14 mouse cellular contexts compared by ENCODE assay signal in genomic region chr4:139081270-139081931, GRCm38 (mm10). TPM values are rescaled to one million over a fixed set of nuclear protein-coding genes. Genes with fewer than 3 reads are reported as not detected.
DNase-seq lines count a peak whose midpoint lies in the region; ATAC-seq and TF ChIP-seq lines count a peak whose summit lies in the region.
"Had no signal": no experiment of that assay in that cellular context is flagged by ENCODE, and none has a peak within 500 bp of the region (broad histone marks: within the 10 kb centered on the region; RNA-seq: fewer than 3 reads in every experiment).

No protein-coding gene starts in this region.

- H3K4me1 ChIP-seq in hindbrain, postnatal 0 days (ENCODE audit: insufficient read depth, low read length): peaks cover 22% of the 10 kb centered on the region
- peaks cover 6% of the 10 kb centered on the region; the same call in 1 of the 2 replicates for H3K4me1 ChIP-seq in hindbrain, embryonic 11.5 days (replicated peaks; ENCODE audit: control insufficient read depth, insufficient read depth, low read length)
- H3K4me1 ChIP-seq in forebrain, embryonic 14.5 days (ENCODE audit: control insufficient read depth, insufficient read depth, low read length): peaks cover 16% of the 10 kb centered on the region
- H3K4me1 ChIP-seq in heart, embryonic 12.5 days (replicated peaks): peaks cover 10% of the 10 kb centered on the region
- no peaks in the 10 kb centered on the region for H3K4me1 ChIP-seq in lung, postnatal 0 days (ENCODE audit: insufficient read depth, low read depth, low read length)

- no peaks in the 10 kb centered on the region for H3K36me3 ChIP-seq in hindbrain, postnatal 0 days (ENCODE audit: insufficient read depth, low read length)
- H3K36me3 ChIP-seq in hindbrain, embryonic 11.5 days (ENCODE audit: control insufficient read depth, insufficient read depth, low read length): no peaks in the 10 kb centered on the region
- H3K36me3 ChIP-seq in forebrain, embryonic 14.5 days (ENCODE audit: control insufficient read depth, insufficient read depth, low read length): no peaks in the 10 kb centered on the region
- H3K36me3 ChIP-seq in heart, embryonic 12.5 days: no peaks in the 10 kb centered on the region
- no peaks in the 10 kb centered on the region for H3K36me3 ChIP-seq in lung, postnatal 0 days (ENCODE audit: insufficient read depth, low read length)
- H3K36me3 ChIP-seq: intestine, embryonic 15.5 days; limb, embryonic 10.5 days had no signal

- 0 out of 2 replicates have a peak, but pooled peaks cover 5% of the 10 kb centered on the region for H3K27me3 ChIP-seq in hindbrain, postnatal 0 days (ENCODE audit: insufficient read depth, low read length)
- H3K27me3 ChIP-seq in hindbrain, embryonic 11.5 days (ENCODE audit: control insufficient read depth, insufficient read depth, low read length): peaks cover 13% of the 10 kb centered on the region
- peaks cover 5% of the 10 kb centered on the region for H3K27me3 ChIP-seq in forebrain, embryonic 14.5 days (replicated peaks; ENCODE audit: control insufficient read depth, insufficient read depth, low read length)
- H3K27me3 ChIP-seq in heart, embryonic 12.5 days (replicated peaks): peaks cover 63% of the 10 kb centered on the region
- H3K27me3 ChIP-seq in lung, postnatal 0 days (replicated peaks; ENCODE audit: insufficient read depth, low read length): no peaks in the 10 kb centered on the region

- 38% methylated on average over 18 of the region's 18 CpGs for WGBS in hindbrain, postnatal 0 days
- 75% methylated on average over 18 of the region's 18 CpGs for WGBS in hindbrain, embryonic 11.5 days
- WGBS in forebrain, embryonic 14.5 days: 73% methylated on average over 18 of the region's 18 CpGs
- 67% methylated on average over 18 of the region's 18 CpGs for WGBS in heart, embryonic 12.5 days
- WGBS in lung, postnatal 0 days: 65% methylated on average over 18 of the region's 18 CpGs

- no peak overlapping the region; the same call in 1 of the 2 replicates for H3K9ac ChIP-seq in hindbrain, postnatal 0 days (replicated peaks; ENCODE audit: low read length)
- H3K9ac ChIP-seq in hindbrain, embryonic 11.5 days (ENCODE audit: low read depth, low read length): no peak overlapping the region
- no peak overlapping the region for H3K9ac ChIP-seq in forebrain, embryonic 14.5 days (ENCODE audit: low read length)
- no peak overlapping the region for H3K9ac ChIP-seq in heart, embryonic 12.5 days
- H3K9ac ChIP-seq in lung, postnatal 0 days (replicated peaks; ENCODE audit: low read depth): no peak overlapping the region
- H3K9ac ChIP-seq: intestine, embryonic 15.5 days had no signal

- no peak for ATAC-seq in hindbrain, postnatal 0 days
- ATAC-seq in hindbrain, embryonic 11.5 days (ENCODE audit: low FRiP score): no peak
- no peak for ATAC-seq in forebrain, embryonic 14.5 days
- ATAC-seq in heart, embryonic 12.5 days (ENCODE audit: insufficient number of reproducible peaks, low FRiP score): no peak
- no peak for ATAC-seq in lung, postnatal 0 days
- ATAC-seq: intestine, embryonic 15.5 days had no signal

- H3K27ac ChIP-seq in hindbrain, postnatal 0 days: peak overlapping the region; percentile 45; the same call in 1 of the 2 replicates
- no peak overlapping the region for H3K27ac ChIP-seq in hindbrain, embryonic 11.5 days (ENCODE audit: low read depth, low read length)
- H3K27ac ChIP-seq in forebrain, embryonic 14.5 days (ENCODE audit: low read depth, low read length): peak overlapping the region; percentile 45; the same call in 1 of the 2 replicates
- H3K27ac ChIP-seq in heart, embryonic 12.5 days (ENCODE audit: poor library complexity, severe bottlenecking): no peak overlapping the region
- no peak overlapping the region for H3K27ac ChIP-seq in lung, postnatal 0 days (ENCODE audit: low read length)
- H3K27ac ChIP-seq: intestine, embryonic 15.5 days; limb, embryonic 10.5 days had no signal

- no peak overlapping the region for H3K4me2 ChIP-seq in hindbrain, postnatal 0 days (ENCODE audit: low read depth, low read length)
- H3K4me2 ChIP-seq in hindbrain, embryonic 11.5 days (replicated peaks; ENCODE audit: low read depth, low read length): no peak overlapping the region
- no peak overlapping the region for H3K4me2 ChIP-seq in forebrain, embryonic 14.5 days (ENCODE audit: low read length)
- H3K4me2 ChIP-seq in heart, embryonic 12.5 days: no peak overlapping the region
- no peak overlapping the region for H3K4me2 ChIP-seq in lung, postnatal 0 days (replicated peaks; ENCODE audit: low read depth, low read length)
- H3K4me2 ChIP-seq: intestine, embryonic 15.5 days had no signal

- TF ChIP-seq EP300 in lung, postnatal 0 days (IDR thresholded peaks at IDR 0.05): no peak

- no peaks in the 10 kb centered on the region for H3K9me3 ChIP-seq in hindbrain, postnatal 0 days (ENCODE audit: low read length)
- H3K9me3 ChIP-seq in hindbrain, embryonic 11.5 days (ENCODE audit: control insufficient read depth, low read length): no peaks in the 10 kb centered on the region
- no peaks in the 10 kb centered on the region for H3K9me3 ChIP-seq in forebrain, embryonic 14.5 days (replicated peaks; ENCODE audit: control insufficient read depth, low read length)
- no peaks in the 10 kb centered on the region for H3K9me3 ChIP-seq in heart, embryonic 12.5 days (replicated peaks)
- no peaks in the 10 kb centered on the region for H3K9me3 ChIP-seq in lung, postnatal 0 days (ENCODE audit: low read length)
- H3K9me3 ChIP-seq: intestine, embryonic 15.5 days; limb, embryonic 10.5 days had no signal

- H3K4me3 ChIP-seq in hindbrain, postnatal 0 days (ENCODE audit: low read length): no peak overlapping the region
- no peak overlapping the region for H3K4me3 ChIP-seq in hindbrain, embryonic 11.5 days (ENCODE audit: low read depth, low read length)
- no peak overlapping the region for H3K4me3 ChIP-seq in forebrain, embryonic 14.5 days (ENCODE audit: low read depth, low read length)
- H3K4me3 ChIP-seq in heart, embryonic 12.5 days: no peak overlapping the region
- H3K4me3 ChIP-seq in lung, postnatal 0 days (ENCODE audit: low read depth, low read length): no peak overlapping the region
- H3K4me3 ChIP-seq: intestine, embryonic 15.5 days; limb, embryonic 10.5 days had no signal

- peak; percentile 62 to 81 for DNase-seq in adrenal gland, adult (ENCODE audit: inconsistent age in 2 of 2, low spot score in 1 of 2)
- DNase-seq in adrenal gland, postnatal 14 days: no peak
- peak; percentile 57 for DNase-seq in hindbrain, postnatal 0 days (ENCODE audit: low spot score)
- DNase-seq in hindbrain, embryonic 11.5 days (ENCODE audit: low spot score): no peak
- peak; percentile 56 to 70 for DNase-seq in adrenal gland, postnatal 36 days
- DNase-seq in forebrain, embryonic 14.5 days (ENCODE audit: low spot score): peak; percentile 46
- DNase-seq in lung, postnatal 0 days (ENCODE audit: low spot score): no peak
- DNase-seq: kidney, postnatal 36 days had no signal

- no peak for TF ChIP-seq CTCF in hindbrain, postnatal 0 days (IDR thresholded peaks at IDR 0.05; ENCODE audit: low read depth)
- TF ChIP-seq CTCF in lung, postnatal 0 days (IDR thresholded peaks at IDR 0.05): no peak

RNA-seq across cellular contexts. Expression of gene Htr6, which starts 6.0 kb away (rescaled TPM):
- total RNA-seq in adrenal gland, postnatal 14 days (2021): 0.15 TPM in 1 of 2 replicates, not detected in the other
- total RNA-seq in hindbrain, postnatal 0 days (2014; rRNA removed): 2.0 and 4.3 TPM in 2 replicates
- 0.74 and 0.96 TPM in 2 replicates for polyA plus RNA-seq in hindbrain, postnatal 0 days (2015; fragmentation: Nextera tagmentation; extraction: Ambion mirVana)
- polyA plus RNA-seq in hindbrain, embryonic 11.5 days (2014; fragmentation: Nextera tagmentation; extraction: Ambion mirVana): not detected in 2 replicates
- total RNA-seq in adrenal gland, postnatal 36 days (2021): under 1 TPM; 0.16 to 0.23 TPM
- 0.30 TPM in 2 replicates for polyA plus RNA-seq in forebrain, embryonic 14.5 days (2014; fragmentation: Nextera tagmentation; extraction: Ambion mirVana)
- polyA plus RNA-seq in heart, embryonic 12.5 days (2016; fragmentation: Nextera tagmentation; extraction: Ambion mirVana): not detected in 2 replicates
- not detected in 2 replicates for polyA plus RNA-seq in lung, postnatal 0 days (2015; fragmentation: Nextera tagmentation; extraction: Ambion mirVana)
- total RNA-seq: gastrocnemius, adult 18-20 months had no signal
- polyA plus RNA-seq: heart, embryonic 14.5 days; limb, embryonic 10.5 days; liver, embryonic 16.5 days had no signal

RNA-seq across cellular contexts. Expression of gene Nbl1, which starts 11.4 kb away (rescaled TPM):
- 33.7 and 39.8 TPM in 2 replicates for total RNA-seq in adrenal gland, postnatal 14 days (2021)
- 69.4 and 85.3 TPM in 2 replicates for total RNA-seq in hindbrain, postnatal 0 days (2014; rRNA removed)
- 60.6 and 64.4 TPM in 2 replicates for polyA plus RNA-seq in hindbrain, postnatal 0 days (2015; fragmentation: Nextera tagmentation; extraction: Ambion mirVana)
- polyA plus RNA-seq in hindbrain, embryonic 11.5 days (2014; fragmentation: Nextera tagmentation; extraction: Ambion mirVana): 17.2 and 19.6 TPM in 2 replicates
- total RNA-seq in adrenal gland, postnatal 36 days (2021): 10 to 100 TPM; 43.2 to 45.0 TPM
- polyA plus RNA-seq in forebrain, embryonic 14.5 days (2014; fragmentation: Nextera tagmentation; extraction: Ambion mirVana): 22.3 and 29.8 TPM in 2 replicates
- 10.1 and 10.6 TPM in 2 replicates for polyA plus RNA-seq in heart, embryonic 12.5 days (2016; fragmentation: Nextera tagmentation; extraction: Ambion mirVana)
- 141 and 151 TPM in 2 replicates for polyA plus RNA-seq in lung, postnatal 0 days (2015; fragmentation: Nextera tagmentation; extraction: Ambion mirVana)

RNA-seq across cellular contexts. Expression of gene Minos1, which starts 49.5 kb away (rescaled TPM):
- total RNA-seq in adrenal gland, postnatal 14 days (2021): 480 and 499 TPM in 2 replicates
- 17.1 and 19.1 TPM in 2 replicates for total RNA-seq in hindbrain, postnatal 0 days (2014; rRNA removed)
- 462 and 467 TPM in 2 replicates for polyA plus RNA-seq in hindbrain, postnatal 0 days (2015; fragmentation: Nextera tagmentation; extraction: Ambion mirVana)
- 399 TPM in 2 replicates for polyA plus RNA-seq in hindbrain, embryonic 11.5 days (2014; fragmentation: Nextera tagmentation; extraction: Ambion mirVana)
- total RNA-seq in adrenal gland, postnatal 36 days (2021): 100 to 1,000 TPM; 407 to 417 TPM
- polyA plus RNA-seq in forebrain, embryonic 14.5 days (2014; fragmentation: Nextera tagmentation; extraction: Ambion mirVana): 411 and 472 TPM in 2 replicates
- polyA plus RNA-seq in heart, embryonic 12.5 days (2016; fragmentation: Nextera tagmentation; extraction: Ambion mirVana): 682 and 719 TPM in 2 replicates
- 474 and 487 TPM in 2 replicates for polyA plus RNA-seq in lung, postnatal 0 days (2015; fragmentation: Nextera tagmentation; extraction: Ambion mirVana)

Comparison
In these comparisons a context has a peak if more than half of its experiments do, and no peak if none do; other contexts are left out.
1. DNase-seq: peak in adrenal gland, adult (2 of 2), hindbrain, postnatal 0 days (single experiment), adrenal gland, postnatal 36 days (2 of 2) and forebrain, embryonic 14.5 days (single experiment); none in adrenal gland, postnatal 14 days (single experiment), hindbrain, embryonic 11.5 days (single experiment) and lung, postnatal 0 days (single experiment).
2. H3K27ac ChIP-seq: peak in hindbrain, postnatal 0 days (single experiment) and forebrain, embryonic 14.5 days (single experiment); none in hindbrain, embryonic 11.5 days (single experiment), heart, embryonic 12.5 days (single experiment) and lung, postnatal 0 days (single experiment).